Mouse (Mus musculus) thymus, postnatal 4 days (tissue): ENCODE measurements around the gene Tfdp2.

Experiments
- DNase-seq: peaks from one replicate; pipeline ENCODE4 v3.0.0; 2021

Tfdp2 gene

GRCm38 (mm10) chr9:96230271-96230670 lies 34.2 kb downstream of the Tfdp2 start:
- no peak for DNase-seq

- no peak for DNase-seq
Measured at GRCm38 (mm10) chr9:96235477-96235876, 39.4 kb downstream of the Tfdp2 start.

- no peak for DNase-seq
Measured at GRCm38 (mm10) chr9:96237391-96237790, 41.3 kb downstream of the Tfdp2 start.

- no peak for DNase-seq
Measured at GRCm38 (mm10) chr9:96238286-96238685, 42.2 kb downstream of the Tfdp2 start.

GRCm38 (mm10) chr9:96241134-96242097 lies 45.3 kb downstream of the Tfdp2 start:
- DNase-seq: no peak

GRCm38 (mm10) chr9:96243915-96244314 lies 47.8 kb downstream of the Tfdp2 start:
- no peak for DNase-seq

- no peak for DNase-seq
Measured at GRCm38 (mm10) chr9:96254812-96255211, 58.7 kb downstream of the Tfdp2 start.

GRCm38 (mm10) chr9:96258478-96258877 lies 62.4 kb downstream of the Tfdp2 start:
- no peak for DNase-seq

- DNase-seq: peak; percentile 29
Measured at GRCm38 (mm10) chr9:96259017-96259512, 63.0 kb downstream of the Tfdp2 start.

GRCm38 (mm10) chr9:96259753-96260520 lies 63.9 kb downstream of the Tfdp2 start:
- DNase-seq: peak; percentile 37

- no peak for DNase-seq
Measured at GRCm38 (mm10) chr9:96261101-96261500, 65.0 kb downstream of the Tfdp2 start.

GRCm38 (mm10) chr9:96261980-96262379 lies 65.9 kb downstream of the Tfdp2 start:
- no peak for DNase-seq

GRCm38 (mm10) chr9:96266793-96267558 lies 70.9 kb downstream of the Tfdp2 start:
- DNase-seq: no peak

- DNase-seq: no peak
Measured at GRCm38 (mm10) chr9:96267559-96267948, 71.5 kb downstream of the Tfdp2 start.

- DNase-seq: no peak
Measured at GRCm38 (mm10) chr9:96269726-96270125, 73.7 kb downstream of the Tfdp2 start.

GRCm38 (mm10) chr9:96275543-96275942 lies 79.5 kb downstream of the Tfdp2 start:
- DNase-seq: no peak

GRCm38 (mm10) chr9:96281497-96281896 lies 85.4 kb downstream of the Tfdp2 start:
- DNase-seq: no peak

- DNase-seq: no peak
Measured at GRCm38 (mm10) chr9:96282082-96282481, 86.0 kb downstream of the Tfdp2 start.

GRCm38 (mm10) chr9:96284916-96285315 lies 88.8 kb downstream of the Tfdp2 start:
- DNase-seq: no peak

GRCm38 (mm10) chr9:96292144-96292543 lies 96.1 kb downstream of the Tfdp2 start:
- no peak for DNase-seq

- DNase-seq: no peak
Measured at GRCm38 (mm10) chr9:96299324-96300008, 103.4 kb downstream of the Tfdp2 start.

GRCm38 (mm10) chr9:96308816-96309215 lies 112.7 kb downstream of the Tfdp2 start:
- DNase-seq: no peak
